Mouse (Mus musculus) heart, embryonic 10.5 days (tissue): ENCODE data around the gene Rab42. TPM values are rescaled to one million over a fixed set of nuclear protein-coding genes. Genes with fewer than 3 reads are reported as not detected.

Source experiments
- DNase-seq: peaks from one replicate; pipeline ENCODE4 v3.0.0-alpha.2; 2017; ENCODE audit warnings: low spot score
- H3K27ac ChIP-seq: fragments of 300-500 bp; sonication (generic); 2 replicates; pipeline ENCODE4 v1.5.1; 2016; ENCODE audit warnings: mild to moderate bottlenecking
- H3K27me3 ChIP-seq: fragments of 300-500 bp; sonication (generic); 2 replicates; pipeline ENCODE4 v1.6.1; 2016; ENCODE audit warnings: mild to moderate bottlenecking; ENCODE audit not compliant: poor library complexity, insufficient read depth, severe bottlenecking
- H3K36me3 ChIP-seq: fragments of 300-500 bp; sonication (generic); 2 replicates; pipeline ENCODE4 v1.6.1; 2016; ENCODE audit warnings: mild to moderate bottlenecking, moderate library complexity
- H3K4me1 ChIP-seq: fragments of 300-500 bp; sonication (generic); 2 replicates; pipeline ENCODE4 v1.6.1; 2016; ENCODE audit warnings: mild to moderate bottlenecking
- H3K4me3 ChIP-seq: fragments of 300-500 bp; sonication (generic); 2 replicates; pipeline ENCODE4 v1.5.1; 2016; ENCODE audit warnings: mild to moderate bottlenecking, moderate library complexity
- H3K9me3 ChIP-seq: fragments of 300-500 bp; sonication (generic); 2 replicates; pipeline ENCODE4 v1.6.1; 2016; ENCODE audit warnings: mild to moderate bottlenecking, moderate library complexity
- WGBS: fragments of 180-500 bp; shearing (Covaris S2); methylation state at CpG from one replicate; pipeline ENCODE4 v1.1.7; 2016; 5-methylcytosine and 5-hydroxymethylcytosine counted together
- polyA plus RNA-seq: library from polyadenylated mRNA; unstranded; fragments of >200 nt; fragmentation: Nextera tagmentation; extraction: Ambion mirVana; gene quantifications from 2 replicates; pipeline ENCODE4 v1.2.1, GENCODE M21; 2016

Gene Rab42
- polyA plus RNA-seq, 1 experiment from 2014 or later, result 1.1 TPM

GRCm38 (mm10) chr4:132261514-132262357 lies 41.4 kb downstream of the Rab42 start, which contains the start of gene Gmeb1:
Gmeb1 (minus strand) TSS chr4:132261602.
- DNase-seq, result peak; percentile 85
- Histone ChIP-seq H3K4me1 (peaks cover 16% of the 10 kb centered on the region), H3K9me3 (no peaks in the 10 kb centered on the region), H3K27ac (peak within 1 kb of the TSS; percentile 99), H3K4me3 (peak within 1 kb of the TSS; percentile 95), H3K36me3 (0 out of 2 replicates have a peak, but pooled peaks cover 3% of the 10 kb centered on the region), H3K27me3 (no peaks in the 10 kb centered on the region)
- 14% methylated on average over 47 of the region's 49 CpGs for WGBS

- peaks cover 22% of the 10 kb centered on the region for H3K4me1 ChIP-seq
- 3% methylated on average over 30 of the region's 64 CpGs for WGBS
- peak overlapping the region; percentile 95 for H3K4me3 ChIP-seq
- 0 out of 2 replicates have a peak, but pooled peaks cover 3% of the 10 kb centered on the region for H3K36me3 ChIP-seq
- H3K27me3 ChIP-seq, result no peaks in the 10 kb centered on the region
- peak overlapping the region; percentile 99 for H3K27ac ChIP-seq
- DNase-seq, result peak; percentile 77
- no peaks in the 10 kb centered on the region for H3K9me3 ChIP-seq
These were observed 42.5 kb downstream of the Rab42 start for GRCm38 (mm10) chr4:132260404-132261379.

- 84% methylated on average over 4 of the region's 4 CpGs for WGBS
- no peak for DNase-seq
- Histone ChIP-seq H3K9me3 (no peaks in the 10 kb centered on the region), H3K4me1 (peaks cover 26% of the 10 kb centered on the region), H3K36me3 (0 out of 2 replicates have a peak, but pooled peaks cover 3% of the 10 kb centered on the region), H3K4me3 (no peak overlapping the region; the same call in 1 of the 2 replicates), H3K27me3 (no peaks in the 10 kb centered on the region), H3K27ac (no peak overlapping the region; the same call in 1 of the 2 replicates)
These were observed 43.9 kb downstream of the Rab42 start for GRCm38 (mm10) chr4:132259248-132259647.

GRCm38 (mm10) chr4:132256384-132256783 lies 46.8 kb downstream of the Rab42 start:
- Histone ChIP-seq H3K4me1 (peaks cover 40% of the 10 kb centered on the region), H3K4me3 (no peak overlapping the region), H3K27ac (no peak overlapping the region), H3K36me3 (peaks cover 11% of the 10 kb centered on the region), H3K27me3 (no peaks in the 10 kb centered on the region), H3K9me3 (no peaks in the 10 kb centered on the region)
- WGBS, result 89% methylated on average over 3 of the region's 3 CpGs
- no peak for DNase-seq

- no peak for DNase-seq
- Histone ChIP-seq H3K27ac (no peak overlapping the region), H3K27me3 (no peaks in the 10 kb centered on the region), H3K4me1 (peaks cover 35% of the 10 kb centered on the region), H3K9me3 (no peaks in the 10 kb centered on the region), H3K36me3 (peaks cover 25% of the 10 kb centered on the region), H3K4me3 (no peak overlapping the region)
- 70% methylated on average over 3 of the region's 3 CpGs for WGBS
These were observed 48.2 kb downstream of the Rab42 start for GRCm38 (mm10) chr4:132254986-132255385.

GRCm38 (mm10) chr4:132253622-132254021 lies 49.6 kb downstream of the Rab42 start:
- Histone ChIP-seq H3K4me3 (no peak overlapping the region), H3K9me3 (no peaks in the 10 kb centered on the region), H3K27ac (peak overlapping the region; percentile 52; the same call in 1 of the 2 replicates), H3K4me1 (peaks cover 25% of the 10 kb centered on the region), H3K36me3 (peaks cover 35% of the 10 kb centered on the region), H3K27me3 (no peaks in the 10 kb centered on the region)
- 59% methylated on average over 2 of the region's 2 CpGs for WGBS
- DNase-seq, result no peak

- Histone ChIP-seq H3K36me3 (peaks cover 39% of the 10 kb centered on the region), H3K27me3 (no peaks in the 10 kb centered on the region), H3K4me3 (no peak overlapping the region), H3K4me1 (peaks cover 25% of the 10 kb centered on the region), H3K9me3 (no peaks in the 10 kb centered on the region), H3K27ac (no peak overlapping the region)
- 83% methylated on average over 8 of the region's 8 CpGs for WGBS
- no peak for DNase-seq
These were observed 50.1 kb downstream of the Rab42 start for GRCm38 (mm10) chr4:132253128-132253527.

Other genes with a start within 250 kb of the Rab42 start
- gene Gm10300, start 228.7 kb downstream of the Rab42 start, polyA plus RNA-seq, result 0.10 TPM in 1 of 2 replicates, not detected in the other
- 73.5 and 78.8 TPM in 2 replicates for gene Epb41, start 228.1 kb downstream of the Rab42 start, polyA plus RNA-seq
- 1.00 and 1.1 TPM in 2 replicates for gene Oprd1, start 158.9 kb downstream of the Rab42 start, polyA plus RNA-seq
- 76.0 and 91.6 TPM in 2 replicates for gene Ythdf2, start 91.1 kb downstream of the Rab42 start, polyA plus RNA-seq
- 32.5 and 37.6 TPM in 2 replicates for gene Gmeb1, start 41.8 kb downstream of the Rab42 start, polyA plus RNA-seq
- gene Taf12, start 29.0 kb downstream of the Rab42 start, polyA plus RNA-seq, result 42.4 and 52.5 TPM in 2 replicates
- 82.0 and 92.0 TPM in 2 replicates for gene Trnau1ap, start 26.2 kb upstream of the Rab42 start, polyA plus RNA-seq
- 61.4 and 93.4 TPM in 2 replicates for gene Rcc1, start 50.2 kb upstream of the Rab42 start, polyA plus RNA-seq
- 19.2 and 22.3 TPM in 2 replicates for gene Phactr4, start 119.1 kb upstream of the Rab42 start, polyA plus RNA-seq
- gene Med18, start 160.5 kb upstream of the Rab42 start, polyA plus RNA-seq, result 16.2 and 22.5 TPM in 2 replicates
- gene Sesn2, start 207.1 kb upstream of the Rab42 start, polyA plus RNA-seq, result 9.6 and 10.1 TPM in 2 replicates
- 980 and 1,090 TPM in 2 replicates for gene Atpif1, start 230.3 kb upstream of the Rab42 start, polyA plus RNA-seq
- gene Dnajc8, start 232.2 kb upstream of the Rab42 start, polyA plus RNA-seq, result 143 and 194 TPM in 2 replicates